Mouse (Mus musculus) embryonic facial prominence, embryonic 13.5 days (tissue): ENCODE results near the gene Slc50a1. TPM values are rescaled to one million over a fixed set of nuclear protein-coding genes. Genes with fewer than 3 reads are reported as not detected.

ENCODE experiments used
- ATAC-seq: fragments of 200-750 bp; cut with Nextera tagmentation; 2 replicates; pipeline ENCODE4 v1.8.0; 2017; ENCODE audit warnings: low read depth; ENCODE audit not compliant: insufficient number of reproducible peaks, insufficient read depth, low FRiP score, low TSS enrichment
- H3K27ac ChIP-seq: fragments of 300-500 bp; sonication (generic); 2 replicates; pipeline ENCODE4 v1.5.1; 2015; ENCODE audit warnings: moderate library complexity, mild to moderate bottlenecking, inconsistent platforms
- H3K27me3 ChIP-seq: fragments of 300-500 bp; sonication (generic); 2 replicates; pipeline ENCODE4 v1.6.1; 2015; ENCODE audit warnings: mild to moderate bottlenecking, inconsistent platforms
- H3K36me3 ChIP-seq: fragments of 300-500 bp; sonication (generic); 2 replicates; pipeline ENCODE4 v1.6.1; 2015; ENCODE audit warnings: mild to moderate bottlenecking, inconsistent platforms
- H3K4me1 ChIP-seq: fragments of 300-500 bp; sonication (generic); 2 replicates; pipeline ENCODE4 v1.6.1; 2015; ENCODE audit warnings: inconsistent platforms
- H3K4me2 ChIP-seq: fragments of 300-500 bp; sonication (generic); 2 replicates; pipeline ENCODE4 v1.6.1; 2015; ENCODE audit warnings: moderate library complexity, mild to moderate bottlenecking, inconsistent platforms
- H3K4me3 ChIP-seq: fragments of 300-500 bp; sonication (generic); 2 replicates; pipeline ENCODE4 v1.5.1; 2015; ENCODE audit warnings: mild to moderate bottlenecking, inconsistent platforms
- H3K9ac ChIP-seq: fragments of 300-500 bp; sonication (generic); 2 replicates; pipeline ENCODE4 v1.6.1; 2015; ENCODE audit warnings: mild to moderate bottlenecking, inconsistent platforms
- H3K9me3 ChIP-seq: fragments of 300-500 bp; sonication (generic); 2 replicates; pipeline ENCODE4 v1.6.1; 2016; ENCODE audit warnings: inconsistent platforms
- WGBS: fragments of 180-500 bp; shearing (Covaris S2); methylation state at CpG from one replicate; pipeline ENCODE4 v1.1.7; 2015; ENCODE audit warnings: mixed read lengths; 5-methylcytosine and 5-hydroxymethylcytosine counted together
- polyA plus RNA-seq: library from polyadenylated mRNA; unstranded; fragments of >200 nt; fragmentation: Nextera tagmentation; extraction: Ambion mirVana; gene quantifications from 2 replicates; pipeline ENCODE4 v1.2.1, GENCODE M21; 2015

Gene Slc50a1
- polyA plus RNA-seq, 1 experiment from 2014 or later, result 67.4 TPM

GRCm38 (mm10) chr3:89293247-89293918 is 23.0 kb upstream of the Slc50a1 start:
- no peaks in the 10 kb centered on the region for H3K9me3 ChIP-seq
- H3K27me3 ChIP-seq, result no peaks in the 10 kb centered on the region
- H3K27ac ChIP-seq, result no peak overlapping the region
- peaks cover 13% of the 10 kb centered on the region; the same call in 1 of the 2 replicates for H3K4me1 ChIP-seq
- H3K36me3 ChIP-seq, result no peaks in the 10 kb centered on the region
- no peak overlapping the region for H3K4me2 ChIP-seq
- 88% methylated on average over 11 of the region's 11 CpGs for WGBS
- no peak overlapping the region for H3K9ac ChIP-seq
- ATAC-seq, result no peak
- no peak overlapping the region for H3K4me3 ChIP-seq

- WGBS, result 74% methylated on average over 5 of the region's 5 CpGs
- Histone ChIP-seq H3K4me3 (no peak overlapping the region), H3K4me2 (no peak overlapping the region), H3K9me3 (no peaks in the 10 kb centered on the region), H3K9ac (no peak overlapping the region), H3K27ac (no peak overlapping the region), H3K36me3 (no peaks in the 10 kb centered on the region), H3K4me1 (peaks cover 21% of the 10 kb centered on the region; the same call in 1 of the 2 replicates), H3K27me3 (no peaks in the 10 kb centered on the region)
- ATAC-seq, result no peak
Observed at GRCm38 (mm10) chr3:89292303-89292702, 21.9 kb upstream of the Slc50a1 start.

DNA sequence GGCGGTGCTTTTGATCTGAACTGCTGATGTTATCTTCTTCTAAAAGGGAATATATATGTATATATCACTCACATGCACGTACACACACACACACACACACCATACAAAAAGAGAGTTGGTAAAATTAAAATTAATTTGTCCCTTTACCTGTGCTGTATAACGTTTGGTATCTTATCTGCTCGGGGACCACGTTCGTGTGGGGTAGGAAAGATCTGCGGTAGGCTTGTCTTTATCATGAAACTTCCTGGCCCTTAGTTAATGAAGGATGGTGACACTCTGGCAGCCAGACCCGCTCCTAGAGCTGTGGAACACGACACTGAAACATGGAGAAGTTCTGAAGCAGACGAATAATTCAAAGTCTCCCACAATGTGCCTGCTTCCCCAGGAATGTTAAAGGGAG is 21.5 kb upstream of the Slc50a1 start:
- Histone ChIP-seq H3K4me1 (peaks cover 23% of the 10 kb centered on the region; the same call in 1 of the 2 replicates), H3K36me3 (no peaks in the 10 kb centered on the region), H3K9me3 (no peaks in the 10 kb centered on the region), H3K27ac (no peak overlapping the region), H3K27me3 (no peaks in the 10 kb centered on the region), H3K9ac (no peak overlapping the region), H3K4me2 (no peak overlapping the region), H3K4me3 (no peak overlapping the region)
- no peak for ATAC-seq
- 64% methylated on average over 10 of the region's 10 CpGs for WGBS

DNA sequence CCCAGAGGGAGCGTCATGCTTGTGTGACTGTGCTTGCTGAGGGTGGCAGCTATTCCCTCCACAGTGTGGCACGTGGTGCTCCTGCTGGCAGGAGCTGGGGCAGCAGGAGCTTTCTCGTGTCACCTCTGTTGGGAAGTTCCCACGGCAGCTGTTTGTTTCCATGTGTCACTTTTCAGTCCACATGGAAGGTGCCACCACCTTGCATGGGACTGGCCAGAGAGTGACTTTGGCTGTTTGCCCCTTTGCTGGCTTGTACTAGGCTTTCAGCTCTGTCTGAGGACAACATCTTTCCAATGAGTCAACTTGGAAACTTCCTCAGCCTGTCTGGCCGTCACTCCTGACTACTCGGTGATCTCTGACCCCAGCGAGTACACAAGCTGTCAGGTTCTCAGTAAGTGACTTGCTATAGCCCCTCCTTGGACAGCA is 18.1 kb upstream of the Slc50a1 start:
- Histone ChIP-seq H3K4me1 (peaks cover 34% of the 10 kb centered on the region), H3K4me3 (no peak overlapping the region), H3K9me3 (no peaks in the 10 kb centered on the region), H3K27ac (no peak overlapping the region), H3K27me3 (no peaks in the 10 kb centered on the region), H3K4me2 (no peak overlapping the region), H3K9ac (no peak overlapping the region), H3K36me3 (no peaks in the 10 kb centered on the region)
- WGBS, result 52% methylated on average over 7 of the region's 7 CpGs
- no peak for ATAC-seq

- Histone ChIP-seq H3K36me3 (no peaks in the 10 kb centered on the region), H3K9ac (no peak overlapping the region), H3K4me1 (peaks cover 34% of the 10 kb centered on the region), H3K9me3 (no peaks in the 10 kb centered on the region), H3K4me3 (no peak overlapping the region), H3K27me3 (no peaks in the 10 kb centered on the region), H3K27ac (peak overlapping the region; percentile 33; the same call in 1 of the 2 replicates), H3K4me2 (no peak overlapping the region)
- 30% methylated on average over 5 of the region's 5 CpGs for WGBS
- no peak for ATAC-seq
Observed at GRCm38 (mm10) chr3:89287286-89287685, 16.9 kb upstream of the Slc50a1 start.

DNA sequence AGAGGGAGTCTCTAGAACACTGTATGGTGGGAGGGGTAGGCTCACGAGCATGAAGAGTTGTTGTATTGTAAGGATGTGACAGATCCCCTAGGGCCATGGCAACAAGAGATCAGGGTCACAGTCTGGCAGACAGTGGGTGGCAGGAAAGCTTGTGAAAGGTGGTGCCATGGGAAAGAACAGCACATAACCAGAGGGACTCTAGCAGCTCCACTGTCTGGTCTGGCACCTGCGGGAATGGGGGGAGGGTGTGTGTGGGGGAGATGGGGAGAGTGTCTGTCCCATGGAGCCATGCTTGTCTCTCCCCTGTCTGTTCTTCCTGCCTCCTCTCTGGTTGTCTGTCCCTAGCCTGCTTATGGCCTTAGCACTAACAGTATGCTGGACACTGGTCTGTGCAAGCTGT is 15.2 kb upstream of the Slc50a1 start:
- peaks cover 13% of the 10 kb centered on the region for H3K27me3 ChIP-seq

GRCm38 (mm10) chr3:89284261-89284660 is 13.9 kb upstream of the Slc50a1 start:
- Histone ChIP-seq H3K4me3 (no peak overlapping the region), H3K27me3 (peaks cover 19% of the 10 kb centered on the region), H3K27ac (no peak overlapping the region), H3K9me3 (no peaks in the 10 kb centered on the region), H3K36me3 (no peaks in the 10 kb centered on the region), H3K9ac (no peak overlapping the region), H3K4me1 (peaks cover 46% of the 10 kb centered on the region), H3K4me2 (no peak overlapping the region)
- WGBS, result 88% methylated on average over 3 of the region's 3 CpGs
- no peak for ATAC-seq

More for the DNA sequence above, 15.2 kb upstream of the Slc50a1 start:
- H3K9ac ChIP-seq, result 0 out of 2 replicates have a peak overlapping the region, but pooled peaks have one; percentile 2
- peaks cover 36% of the 10 kb centered on the region for H3K4me1 ChIP-seq
- H3K27ac ChIP-seq, result no peak overlapping the region
- ATAC-seq, result no peak
- no peaks in the 10 kb centered on the region for H3K36me3 ChIP-seq
- no peaks in the 10 kb centered on the region for H3K9me3 ChIP-seq
- H3K4me2 ChIP-seq, result no peak overlapping the region
- 20% methylated on average over 2 of the region's 2 CpGs for WGBS
- H3K4me3 ChIP-seq, result no peak overlapping the region

DNA sequence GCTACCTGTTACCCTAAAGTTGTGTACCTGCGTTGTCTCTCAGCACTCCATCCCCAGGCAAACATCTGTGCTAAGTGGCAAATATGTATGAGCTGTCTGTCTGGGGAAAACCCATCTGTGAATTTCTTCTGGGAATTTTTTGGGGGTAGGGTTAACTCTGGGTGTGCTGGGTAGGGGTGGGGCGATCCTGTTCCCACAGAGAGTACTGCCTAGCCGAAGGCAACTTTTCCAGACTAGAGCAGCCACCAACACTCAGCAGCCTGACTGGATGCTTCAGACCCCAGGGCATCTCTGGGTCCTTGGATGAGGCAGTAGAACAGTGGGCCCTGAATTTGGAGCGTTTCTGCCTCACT is 11.9 kb upstream of the Slc50a1 start:
- no peak overlapping the region for H3K4me3 ChIP-seq
- no peak overlapping the region for H3K27ac ChIP-seq
- no peak overlapping the region for H3K9ac ChIP-seq
- WGBS, result 17% methylated on average over 4 of the region's 4 CpGs
- no peak for ATAC-seq
- no peaks in the 10 kb centered on the region for H3K36me3 ChIP-seq
- peak overlapping the region; percentile 95; the same call in 1 of the 2 replicates for H3K4me2 ChIP-seq
- H3K27me3 ChIP-seq, result peaks cover 19% of the 10 kb centered on the region
- H3K4me1 ChIP-seq, result peaks cover 54% of the 10 kb centered on the region
- H3K9me3 ChIP-seq, result no peaks in the 10 kb centered on the region

GRCm38 (mm10) chr3:89281579-89282290 is 11.4 kb upstream of the Slc50a1 start:
- Histone ChIP-seq H3K4me3 (peak overlapping the region; percentile 53), H3K27ac (peak overlapping the region; percentile 55; the same call in 1 of the 2 replicates), H3K36me3 (no peaks in the 10 kb centered on the region), H3K9me3 (no peaks in the 10 kb centered on the region), H3K4me2 (peak overlapping the region; percentile 95), H3K4me1 (peaks cover 55% of the 10 kb centered on the region), H3K9ac (peak overlapping the region; percentile 76), H3K27me3 (peaks cover 19% of the 10 kb centered on the region)
- no peak for ATAC-seq
- 10% methylated on average over 20 of the region's 20 CpGs for WGBS

- Histone ChIP-seq H3K4me3 (peak within 1 kb of the TSS; percentile 53), H3K27ac (peak within 1 kb of the TSS; percentile 79), H3K4me1 (peaks cover 55% of the 10 kb centered on the region), H3K4me2 (peak within 1 kb of the TSS; percentile 95), H3K36me3 (peaks cover 3% of the 10 kb centered on the region), H3K9ac (peak within 1 kb of the TSS; percentile 76), H3K9me3 (no peaks in the 10 kb centered on the region), H3K27me3 (peaks cover 19% of the 10 kb centered on the region)
- no peak for ATAC-seq
- under 1% methylated on average over 52 of the region's 52 CpGs for WGBS
Observed at GRCm38 (mm10) chr3:89280606-89281511, 10.5 kb upstream of the Slc50a1 start, which contains the start of gene Efna1. TSS of gene Efna1 (minus strand) at chr3:89281142.

GRCm38 (mm10) chr3:89280050-89280605 is 9.8 kb upstream of the Slc50a1 start:
- ATAC-seq, result peak; percentile 13
- Histone ChIP-seq H3K4me2 (peak overlapping the region; percentile 95), H3K4me3 (peak overlapping the region; percentile 53), H3K4me1 (peaks cover 55% of the 10 kb centered on the region), H3K27ac (peak overlapping the region; percentile 79), H3K36me3 (peaks cover 11% of the 10 kb centered on the region), H3K27me3 (peaks cover 19% of the 10 kb centered on the region), H3K9me3 (no peaks in the 10 kb centered on the region), H3K9ac (peak overlapping the region; percentile 76)
- WGBS, result under 1% methylated on average over 28 of the region's 29 CpGs
